Mouse (Mus musculus): Measurements from ENCODE around the gene Apol7a.
A peak's percentile ranks its signal among the peaks of the same experiment; 100 is the strongest.
"Not testable (repeated sequence)": the region's sequence is repeated elsewhere in the genome, so short reads cannot be mapped to it uniquely, and the experiment has no call there.

Apol7a gene

GRCm38 (mm10) chr15:77399027-77399426 lies at the start of gene Apol7a:
Apol7a (minus strand) TSS chr15:77399110.
- DNase-seq, result not testable (repeated sequence)

GRCm38 (mm10) chr15:77447392-77447791 lies 48.5 kb upstream of the Apol7a start, which contains the start of gene Apol7b:
Apol7b (minus strand) TSS chr15:77447492.
- not testable (repeated sequence) for DNase-seq

GRCm38 (mm10) chr15:77445668-77446067 lies 46.8 kb upstream of the Apol7a start:
- not testable (repeated sequence) for DNase-seq

GRCm38 (mm10) chr15:77444746-77445145 lies 45.8 kb upstream of the Apol7a start:
- DNase-seq, result not testable (repeated sequence)

GRCm38 (mm10) chr15:77428690-77429448 lies 30.0 kb upstream of the Apol7a start:
- not testable (repeated sequence) for DNase-seq

GRCm38 (mm10) chr15:77422925-77423324 lies 24.0 kb upstream of the Apol7a start:
- DNase-seq, result not testable (repeated sequence)

- DNase-seq, result not testable (repeated sequence)
Observed at GRCm38 (mm10) chr15:77419657-77420056, 20.7 kb upstream of the Apol7a start.

- not testable (repeated sequence) for DNase-seq
Observed at GRCm38 (mm10) chr15:77416655-77417333, 17.9 kb upstream of the Apol7a start.

GRCm38 (mm10) chr15:77415653-77416052 lies 16.7 kb upstream of the Apol7a start:
- not testable (repeated sequence) for DNase-seq

- DNase-seq, result not testable (repeated sequence)
Observed at GRCm38 (mm10) chr15:77412695-77413094, 13.8 kb upstream of the Apol7a start.

GRCm38 (mm10) chr15:77411035-77411434 lies 12.1 kb upstream of the Apol7a start, which contains the start of gene Apol9a:
Apol9a (minus strand) TSS chr15:77411135.
- DNase-seq, result not testable (repeated sequence)

GRCm38 (mm10) chr15:77406370-77406769 lies 7.5 kb upstream of the Apol7a start:
- peak; percentile 54 to 73 for DNase-seq

GRCm38 (mm10) chr15:77397450-77398132 lies 1.3 kb downstream of the Apol7a start:
- not testable (repeated sequence) for DNase-seq

GRCm38 (mm10) chr15:77393832-77394231 lies 5.1 kb downstream of the Apol7a start:
- DNase-seq, result not testable (repeated sequence)

GRCm38 (mm10) chr15:77387462-77387861 lies 11.4 kb downstream of the Apol7a start:
- no peak for DNase-seq

- DNase-seq, result no peak
Observed at GRCm38 (mm10) chr15:77384340-77385030, 14.4 kb downstream of the Apol7a start.

GRCm38 (mm10) chr15:77382880-77383279 lies 16.0 kb downstream of the Apol7a start:
- DNase-seq, result no peak

GRCm38 (mm10) chr15:77382271-77382850 lies 16.5 kb downstream of the Apol7a start:
- no peak for DNase-seq

GRCm38 (mm10) chr15:77381481-77381880 lies 17.4 kb downstream of the Apol7a start:
- DNase-seq, result no peak

GRCm38 (mm10) chr15:77379921-77380320 lies 19.0 kb downstream of the Apol7a start:
- no peak for DNase-seq

- no peak for DNase-seq
Observed at GRCm38 (mm10) chr15:77377419-77377818, 21.5 kb downstream of the Apol7a start.

- DNase-seq, result no peak
Observed at GRCm38 (mm10) chr15:77376920-77377319, 22.0 kb downstream of the Apol7a start.

All from thymus, adult 18-20 months (tissue).